Comparison of ENCODE assay signal across 28 mouse cellular contexts in genomic region chr8:26824189-26824941, GRCm38 (mm10).
DNase-seq lines count a peak whose midpoint lies in the region; ATAC-seq and TF ChIP-seq lines count a peak whose summit lies in the region.
"Had no signal": no experiment of that assay in that cellular context is flagged by ENCODE, and none has a peak within 500 bp of the region (broad histone marks: within the 10 kb centered on the region; RNA-seq: fewer than 3 reads in every experiment).

No protein-coding gene starts in this region.

- ATAC-seq in stomach, embryonic 16.5 days (ENCODE audit: insufficient read depth, low FRiP score): no peak
- ATAC-seq in stomach, postnatal 0 days (ENCODE audit: low FRiP score, low TSS enrichment): no peak
- ATAC-seq: forebrain, embryonic 14.5 days; hindbrain, embryonic 16.5 days; intestine, embryonic 16.5 days; midbrain, embryonic 13.5 days had no signal

- TF ChIP-seq EP300 in stomach, postnatal 0 days (optimal IDR thresholded peaks at IDR 0.05): no peak

- no peak for TF ChIP-seq CTCF in stomach, postnatal 0 days (IDR thresholded peaks at IDR 0.05; ENCODE audit: low read depth)

- DNase-seq in adrenal gland, adult 8-10 months: peak; percentile 61
- DNase-seq in adrenal gland, adult 18-20 months (ENCODE audit: low spot score in 2 of 2): no peak
- no peak for DNase-seq in stomach, postnatal 0 days (ENCODE audit: low spot score)
- peak; percentile 30 for DNase-seq in brain, adult 2 months (ENCODE audit: low read depth, low spot score)
- no peak for DNase-seq in ovary, postnatal 36 days (ENCODE audit: low spot score)
- DNase-seq in natural killer cell, adult 2 months (ENCODE audit: low spot score in 2 of 2): no peak
- DNase-seq: cerebellum, adult 18-20 months; cerebellum, postnatal 14 days; gastrocnemius, postnatal 10 days; heart, adult 18-20 months; heart, postnatal 10 days; layer of hippocampus, adult 9-11 months; left cerebral cortex, postnatal 4 days; lung, embryonic 14.5 days; right cerebral cortex, adult 18-20 months had no signal

- H3K9me3 ChIP-seq in stomach, embryonic 16.5 days (replicated peaks; ENCODE audit: control insufficient read depth, low read length): no peaks in the 10 kb centered on the region
- no peaks in the 10 kb centered on the region for H3K9me3 ChIP-seq in stomach, postnatal 0 days (ENCODE audit: control insufficient read depth, low read length)
- H3K9me3 ChIP-seq: embryonic facial prominence, embryonic 12.5 days; heart, embryonic 12.5 days; limb, embryonic 15.5 days; neural tube, embryonic 13.5 days; stomach, embryonic 15.5 days had no signal

- no peak overlapping the region for H3K4me3 ChIP-seq in stomach, embryonic 16.5 days (replicated peaks; ENCODE audit: low read length)
- no peak overlapping the region for H3K4me3 ChIP-seq in stomach, postnatal 0 days (ENCODE audit: low read depth, low read length)
- H3K4me3 ChIP-seq: embryonic facial prominence, embryonic 12.5 days; heart, embryonic 12.5 days; hindbrain, embryonic 10.5 days; left cerebral cortex, adult 2 months; limb, embryonic 15.5 days; midbrain, embryonic 13.5 days; neural tube, embryonic 13.5 days; stomach, embryonic 15.5 days had no signal

- H3K27ac ChIP-seq in stomach, embryonic 16.5 days (ENCODE audit: low read length): 0 out of 2 replicates have a peak overlapping the region, but pooled peaks have one; percentile 3
- H3K27ac ChIP-seq in stomach, postnatal 0 days (replicated peaks): no peak overlapping the region
- H3K27ac ChIP-seq: embryonic facial prominence, embryonic 12.5 days; hindbrain, embryonic 10.5 days; left cerebral cortex, adult 2 months; limb, embryonic 15.5 days; liver, embryonic 14.5 days; midbrain, embryonic 13.5 days; neural tube, embryonic 13.5 days; stomach, embryonic 15.5 days had no signal

- no peaks in the 10 kb centered on the region for H3K36me3 ChIP-seq in stomach, embryonic 16.5 days (ENCODE audit: control insufficient read depth, insufficient read depth, low read length)
- H3K36me3 ChIP-seq in stomach, postnatal 0 days (ENCODE audit: control insufficient read depth, insufficient read depth, low read length): no peaks in the 10 kb centered on the region
- H3K36me3 ChIP-seq: embryonic facial prominence, embryonic 12.5 days; heart, embryonic 12.5 days; hindbrain, embryonic 10.5 days; limb, embryonic 15.5 days; midbrain, embryonic 13.5 days; neural tube, embryonic 13.5 days; stomach, embryonic 15.5 days had no signal

- no peak overlapping the region for H3K9ac ChIP-seq in stomach, embryonic 16.5 days (ENCODE audit: low read length)
- H3K9ac ChIP-seq in stomach, postnatal 0 days (ENCODE audit: low read length): no peak overlapping the region
- H3K9ac ChIP-seq: embryonic facial prominence, embryonic 12.5 days; heart, embryonic 12.5 days; limb, embryonic 15.5 days; liver, embryonic 14.5 days; lung, embryonic 14.5 days; midbrain, embryonic 13.5 days; neural tube, embryonic 13.5 days; stomach, embryonic 15.5 days had no signal

- no peak overlapping the region for H3K4me2 ChIP-seq in stomach, embryonic 16.5 days (ENCODE audit: low read depth, low read length)
- H3K4me2 ChIP-seq in stomach, postnatal 0 days (replicated peaks; ENCODE audit: low read depth): no peak overlapping the region
- H3K4me2 ChIP-seq: embryonic facial prominence, embryonic 12.5 days; heart, embryonic 12.5 days; limb, embryonic 15.5 days; lung, embryonic 14.5 days; midbrain, embryonic 13.5 days; neural tube, embryonic 13.5 days; stomach, embryonic 15.5 days had no signal

- no peaks in the 10 kb centered on the region for H3K27me3 ChIP-seq in stomach, embryonic 16.5 days (ENCODE audit: control insufficient read depth, insufficient read depth, low read length)
- no peaks in the 10 kb centered on the region for H3K27me3 ChIP-seq in stomach, postnatal 0 days (ENCODE audit: control insufficient read depth, insufficient read depth, low read length)
- H3K27me3 ChIP-seq: midbrain, embryonic 13.5 days; stomach, embryonic 15.5 days had no signal

- 75% methylated on average over 8 of the region's 8 CpGs for WGBS in stomach, embryonic 16.5 days
- 70% methylated on average over 8 of the region's 8 CpGs for WGBS in stomach, postnatal 0 days

- H3K4me1 ChIP-seq in stomach, embryonic 16.5 days (ENCODE audit: control insufficient read depth, insufficient read depth, low read length): 0 out of 2 replicates have a peak, but pooled peaks cover 8% of the 10 kb centered on the region
- no peaks in the 10 kb centered on the region for H3K4me1 ChIP-seq in stomach, postnatal 0 days (replicated peaks; ENCODE audit: control insufficient read depth, insufficient read depth)
- H3K4me1 ChIP-seq: midbrain, embryonic 13.5 days; neural tube, embryonic 13.5 days had no signal

Comparison
In these comparisons a context has a peak if more than half of its experiments do, and no peak if none do; other contexts are left out.
1. DNase-seq: peak in adrenal gland, adult 8-10 months (single experiment) and brain, adult 2 months (single experiment); none in adrenal gland, adult 18-20 months (0 of 2), stomach, postnatal 0 days (single experiment), ovary, postnatal 36 days (single experiment) and natural killer cell, adult 2 months (0 of 2).